Mouse (Mus musculus): ENCODE results near the gene Parp6. TPM values are rescaled to one million over a fixed set of nuclear protein-coding genes. Genes with fewer than 3 reads are reported as not detected.

Parp6 gene
- polyA plus RNA-seq, 1 experiment from 2014 or later, result 24.1 TPM

DNA sequence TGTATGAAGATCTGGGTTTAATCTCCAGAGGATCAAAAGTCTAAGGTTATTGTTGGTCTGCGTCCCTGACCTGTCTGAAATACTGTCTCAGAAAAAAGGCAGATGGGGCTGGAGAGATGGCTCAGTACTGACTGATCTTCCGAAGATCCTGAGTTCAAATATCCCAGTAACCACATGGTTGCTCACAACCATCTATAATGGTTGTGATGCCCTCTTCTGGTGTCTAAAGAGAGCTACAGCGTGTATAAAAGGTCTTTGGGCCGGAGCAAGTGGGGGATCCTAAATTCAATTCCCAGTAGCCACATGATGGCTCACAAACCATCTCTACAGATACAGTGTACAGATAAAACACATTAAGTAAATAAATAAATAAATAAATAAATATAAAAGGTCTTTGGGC lies 52.1 kb downstream of the Parp6 start:
- Histone ChIP-seq H3K9me3 (replicated peaks; ENCODE audit: control insufficient read depth, low read length) (no peaks in the 10 kb centered on the region), H3K27ac (ENCODE audit: low read length) (no peak overlapping the region), H3K27me3 (ENCODE audit: control insufficient read depth, insufficient read depth, low read length) (no peaks in the 10 kb centered on the region), H3K36me3 (ENCODE audit: control insufficient read depth, insufficient read depth) (peaks cover 89% of the 10 kb centered on the region), H3K4me3 (ENCODE audit: low read length) (no peak overlapping the region), H3K4me2 (ENCODE audit: low read depth, low read length) (no peak overlapping the region), H3K4me1 (ENCODE audit: control insufficient read depth, insufficient read depth, low read length) (peaks cover 55% of the 10 kb centered on the region), H3K9ac (ENCODE audit: low read length) (no peak overlapping the region)
- no peak for ATAC-seq (replicated peaks; ENCODE audit: extremely low read depth, insufficient read depth, low FRiP score)
- 76% methylated on average over 4 of the region's 4 CpGs for WGBS

DNA sequence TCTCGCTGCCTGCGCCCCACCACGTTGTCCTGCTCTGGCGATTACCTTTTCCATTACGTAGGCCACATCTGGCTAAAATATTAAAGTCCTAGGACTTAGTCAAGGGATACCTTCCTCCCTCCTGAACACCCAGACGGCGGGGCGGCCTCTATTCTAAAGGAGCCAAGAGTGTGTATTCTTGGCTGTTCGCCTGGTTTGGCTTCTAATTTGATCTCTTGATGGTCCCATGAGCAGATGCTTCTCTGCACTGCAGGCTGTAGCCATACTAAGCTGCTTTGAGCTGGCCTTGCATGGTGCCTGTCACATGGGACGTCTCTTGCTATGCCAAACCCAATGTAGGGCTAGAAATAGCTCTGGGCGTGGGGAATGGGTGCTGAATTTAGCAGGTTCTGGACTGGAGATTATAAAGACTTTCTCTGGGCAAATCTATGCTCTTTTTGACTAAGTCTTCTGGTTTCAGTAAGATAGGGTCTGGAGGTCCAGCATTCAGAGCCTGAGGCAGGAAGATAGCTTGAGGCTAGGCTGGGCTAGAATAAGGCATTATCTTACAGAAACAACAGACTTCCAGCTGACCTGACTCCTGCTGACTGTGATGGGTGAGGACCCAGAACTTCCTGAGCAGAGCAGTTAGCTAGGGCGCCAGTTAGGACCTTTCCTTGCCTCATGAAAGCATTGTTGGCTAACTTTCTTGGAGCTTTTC lies 55.3 kb downstream of the Parp6 start:
- peak; percentile 57 for ATAC-seq (replicated peaks; ENCODE audit: extremely low read depth, insufficient read depth, low FRiP score)
- Histone ChIP-seq H3K4me2 (ENCODE audit: low read depth, low read length) (no peak overlapping the region), H3K9me3 (replicated peaks; ENCODE audit: control insufficient read depth, low read length) (no peaks in the 10 kb centered on the region), H3K36me3 (ENCODE audit: control insufficient read depth, insufficient read depth) (peaks cover 93% of the 10 kb centered on the region), H3K4me1 (ENCODE audit: control insufficient read depth, insufficient read depth, low read length) (peaks cover 28% of the 10 kb centered on the region), H3K27me3 (ENCODE audit: control insufficient read depth, insufficient read depth, low read length) (no peaks in the 10 kb centered on the region), H3K27ac (ENCODE audit: low read length) (peak overlapping the region; percentile 68), H3K4me3 (ENCODE audit: low read length) (no peak overlapping the region), H3K9ac (ENCODE audit: low read length) (no peak overlapping the region)
- 68% methylated on average over 12 of the region's 12 CpGs for WGBS

DNA sequence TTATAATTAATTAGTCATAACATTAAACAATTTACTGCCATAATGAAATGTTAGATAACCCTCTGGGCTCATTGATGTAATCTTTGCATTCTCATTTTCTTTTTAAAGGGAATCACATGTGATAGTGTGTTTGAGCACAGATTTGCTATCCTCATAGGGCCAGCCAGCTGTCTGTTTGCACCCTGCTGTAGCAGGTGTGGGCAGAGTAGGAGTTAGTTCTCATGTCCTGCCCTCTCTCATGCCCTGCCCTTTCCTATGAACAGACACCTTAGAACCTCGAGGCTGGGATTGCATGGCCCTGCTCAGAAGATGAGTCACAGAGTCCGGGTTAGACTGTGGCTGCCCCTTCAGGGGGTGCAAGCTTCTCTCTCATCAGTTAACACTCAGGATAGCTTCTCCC lies 56.3 kb downstream of the Parp6 start:
- 47% methylated on average over 2 of the region's 2 CpGs for WGBS
- no peak overlapping the region for H3K4me2 ChIP-seq (ENCODE audit: low read depth, low read length)
- peaks cover 23% of the 10 kb centered on the region for H3K4me1 ChIP-seq (ENCODE audit: control insufficient read depth, insufficient read depth, low read length)
- no peak overlapping the region for H3K27ac ChIP-seq (ENCODE audit: low read length)
- no peak overlapping the region for H3K9ac ChIP-seq (ENCODE audit: low read length)
- no peak overlapping the region for H3K4me3 ChIP-seq (ENCODE audit: low read length)
- H3K36me3 ChIP-seq (ENCODE audit: control insufficient read depth, insufficient read depth), result peaks cover 89% of the 10 kb centered on the region
- H3K9me3 ChIP-seq (replicated peaks; ENCODE audit: control insufficient read depth, low read length), result no peaks in the 10 kb centered on the region
- H3K27me3 ChIP-seq (ENCODE audit: control insufficient read depth, insufficient read depth, low read length), result no peaks in the 10 kb centered on the region
- ATAC-seq (replicated peaks; ENCODE audit: extremely low read depth, insufficient read depth, low FRiP score), result no peak

DNA sequence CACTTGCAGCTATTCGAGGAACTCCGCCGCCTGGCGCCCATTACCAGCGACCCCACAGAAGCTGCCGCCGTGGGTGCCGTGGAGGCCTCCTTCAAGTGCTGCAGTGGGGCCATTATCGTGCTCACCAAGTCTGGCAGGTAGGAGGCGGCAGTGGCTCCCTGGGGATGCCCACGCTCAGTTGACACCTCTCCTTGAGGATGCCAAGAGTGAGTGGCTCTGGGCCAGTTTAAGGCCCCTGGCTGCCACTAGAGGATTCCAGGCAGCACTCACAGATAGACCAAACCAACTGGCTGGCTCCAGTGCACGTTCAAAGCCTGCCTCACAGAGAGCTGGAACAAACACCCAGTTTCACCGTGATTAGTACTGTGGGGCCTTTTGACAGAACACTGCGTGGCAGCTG lies 58.5 kb downstream of the Parp6 start:
- no peak for ATAC-seq (replicated peaks; ENCODE audit: extremely low read depth, insufficient read depth, low FRiP score)
- H3K4me1 ChIP-seq (ENCODE audit: control insufficient read depth, insufficient read depth, low read length), result peaks cover 25% of the 10 kb centered on the region
- H3K9ac ChIP-seq (ENCODE audit: low read length), result no peak overlapping the region
- H3K4me2 ChIP-seq (ENCODE audit: low read depth, low read length), result no peak overlapping the region
- H3K27ac ChIP-seq (ENCODE audit: low read length), result peak overlapping the region; percentile 17; the same call in 1 of the 2 replicates
- no peak overlapping the region for H3K4me3 ChIP-seq (ENCODE audit: low read length)
- H3K27me3 ChIP-seq (ENCODE audit: control insufficient read depth, insufficient read depth, low read length), result no peaks in the 10 kb centered on the region
- 69% methylated on average over 14 of the region's 14 CpGs for WGBS
- H3K9me3 ChIP-seq (replicated peaks; ENCODE audit: control insufficient read depth, low read length), result no peaks in the 10 kb centered on the region
- peaks cover 73% of the 10 kb centered on the region for H3K36me3 ChIP-seq (ENCODE audit: control insufficient read depth, insufficient read depth)

DNA sequence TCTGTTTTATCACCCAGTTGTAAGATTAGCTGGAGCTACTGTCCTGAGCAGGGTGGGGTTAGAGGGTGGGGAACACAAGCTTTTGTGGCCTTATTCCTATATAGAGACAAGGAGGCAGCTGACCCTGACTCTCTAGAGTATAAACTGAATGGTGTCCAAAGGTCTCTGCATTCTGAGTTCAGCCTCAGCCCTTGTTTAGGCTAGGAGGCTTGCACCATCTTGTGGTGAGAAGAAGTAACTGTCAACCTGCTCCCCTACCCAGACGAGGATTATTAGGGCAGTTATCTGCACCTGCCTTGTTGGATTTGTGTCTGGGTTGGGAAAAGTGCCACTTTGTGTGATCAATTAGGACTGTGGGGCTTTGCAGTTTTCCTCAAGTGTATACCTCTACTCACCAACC lies 61.2 kb downstream of the Parp6 start:
- H3K4me2 ChIP-seq (ENCODE audit: low read depth, low read length), result no peak overlapping the region
- H3K27me3 ChIP-seq (ENCODE audit: control insufficient read depth, insufficient read depth, low read length), result peaks cover 10% of the 10 kb centered on the region
- H3K27ac ChIP-seq (ENCODE audit: low read length), result no peak overlapping the region
- H3K4me1 ChIP-seq (ENCODE audit: control insufficient read depth, insufficient read depth, low read length), result peaks cover 2% of the 10 kb centered on the region
- peaks cover 46% of the 10 kb centered on the region for H3K36me3 ChIP-seq (ENCODE audit: control insufficient read depth, insufficient read depth)
- H3K9ac ChIP-seq (ENCODE audit: low read length), result no peak overlapping the region
- ATAC-seq (replicated peaks; ENCODE audit: extremely low read depth, insufficient read depth, low FRiP score), result no peak
- 7% methylated on average over 1 of the region's 1 CpGs for WGBS
- no peaks in the 10 kb centered on the region for H3K9me3 ChIP-seq (replicated peaks; ENCODE audit: control insufficient read depth, low read length)
- H3K4me3 ChIP-seq (ENCODE audit: low read length), result no peak overlapping the region

DNA sequence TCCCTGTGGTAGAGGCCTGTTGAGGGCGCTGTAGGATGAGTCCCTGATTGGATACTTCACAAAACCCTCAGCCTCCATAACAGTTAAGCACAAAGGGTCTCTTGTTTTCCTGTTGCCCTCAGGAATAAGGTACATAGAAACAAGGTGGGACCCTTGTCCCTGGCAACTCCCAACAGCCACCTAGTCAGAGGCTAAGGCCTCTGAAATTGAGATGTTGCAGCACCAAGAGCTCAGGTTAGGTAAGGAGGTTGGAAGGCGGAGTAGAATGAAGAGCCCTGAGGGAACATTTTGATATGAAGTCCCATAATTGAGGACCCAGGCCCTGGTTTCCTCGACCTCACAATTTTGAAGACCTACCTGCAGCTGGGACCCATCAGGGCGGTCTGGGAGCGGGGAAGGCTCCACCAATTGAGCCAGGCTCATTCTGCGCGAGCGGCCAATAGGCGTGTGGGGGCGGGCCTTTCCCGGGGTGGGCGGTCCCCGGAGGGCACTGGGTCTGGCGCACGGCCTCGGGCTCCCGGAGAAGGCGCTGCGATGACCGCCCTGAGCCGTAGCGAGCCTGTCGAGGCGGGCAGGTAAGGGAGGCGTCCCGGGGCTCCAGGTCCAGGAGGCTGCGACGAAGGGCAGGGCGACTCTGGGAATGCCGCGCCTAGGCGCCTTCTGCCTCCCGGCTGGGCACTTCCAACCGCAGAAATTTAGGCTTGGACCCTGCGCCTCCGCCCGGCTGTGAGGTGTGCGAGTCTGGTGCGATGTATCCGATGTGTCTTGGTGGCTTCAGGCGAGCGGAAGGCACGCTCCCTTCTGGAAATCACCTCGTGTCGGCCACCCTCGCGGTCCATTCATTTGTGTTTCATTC lies 62.8 kb downstream of the Parp6 start, which contains the start of gene Gramd2:
TSS of gene Gramd2 (plus strand) at position 467 of the 856 bp plus-strand sequence.
- Histone ChIP-seq H3K27ac (ENCODE audit: low read length) (no peak within 1 kb of the TSS), H3K9me3 (replicated peaks; ENCODE audit: control insufficient read depth, low read length) (no peaks in the 10 kb centered on the region), H3K4me1 (ENCODE audit: control insufficient read depth, insufficient read depth, low read length) (peaks cover 2% of the 10 kb centered on the region), H3K36me3 (ENCODE audit: control insufficient read depth, insufficient read depth) (peaks cover 32% of the 10 kb centered on the region), H3K4me3 (ENCODE audit: low read length) (peak within 1 kb of the TSS; percentile 49), H3K27me3 (ENCODE audit: control insufficient read depth, insufficient read depth, low read length) (peaks cover 10% of the 10 kb centered on the region), H3K9ac (ENCODE audit: low read length) (peak within 1 kb of the TSS; percentile 61), H3K4me2 (ENCODE audit: low read depth, low read length) (peak within 1 kb of the TSS; percentile 76)
- ATAC-seq (replicated peaks; ENCODE audit: extremely low read depth, insufficient read depth, low FRiP score), result peak; percentile 91
- 3% methylated on average over 47 of the region's 47 CpGs for WGBS

DNA sequence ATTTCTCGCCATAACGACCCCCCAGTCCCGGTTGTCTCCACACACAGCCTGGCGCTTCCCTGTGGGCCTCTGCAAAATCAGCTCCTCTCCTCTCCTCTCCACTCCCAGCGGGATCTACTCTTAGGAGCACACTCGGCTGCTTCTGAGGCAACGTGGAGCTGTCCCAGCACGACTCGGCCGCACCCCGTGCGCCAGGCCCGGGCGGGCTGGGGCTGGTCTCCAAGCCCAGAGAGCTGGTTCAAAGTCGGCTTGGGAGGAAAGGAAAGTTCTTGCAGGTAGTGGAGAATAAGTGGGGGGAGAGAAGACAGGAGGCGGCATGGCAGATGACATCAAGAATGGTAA lies 63.4 kb downstream of the Parp6 start:
- H3K27ac ChIP-seq (ENCODE audit: low read length), result no peak overlapping the region
- no peak for ATAC-seq (replicated peaks; ENCODE audit: extremely low read depth, insufficient read depth, low FRiP score)
- H3K36me3 ChIP-seq (ENCODE audit: control insufficient read depth, insufficient read depth), result peaks cover 26% of the 10 kb centered on the region
- peaks cover 10% of the 10 kb centered on the region for H3K27me3 ChIP-seq (ENCODE audit: control insufficient read depth, insufficient read depth, low read length)
- H3K4me2 ChIP-seq (ENCODE audit: low read depth, low read length), result peak overlapping the region; percentile 76
- H3K4me1 ChIP-seq (ENCODE audit: control insufficient read depth, insufficient read depth, low read length), result peaks cover 2% of the 10 kb centered on the region
- peak overlapping the region; percentile 61 for H3K9ac ChIP-seq (ENCODE audit: low read length)
- 19% methylated on average over 16 of the region's 16 CpGs for WGBS
- H3K4me3 ChIP-seq (ENCODE audit: low read length), result peak overlapping the region; percentile 49
- H3K9me3 ChIP-seq (replicated peaks; ENCODE audit: control insufficient read depth, low read length), result no peaks in the 10 kb centered on the region

DNA sequence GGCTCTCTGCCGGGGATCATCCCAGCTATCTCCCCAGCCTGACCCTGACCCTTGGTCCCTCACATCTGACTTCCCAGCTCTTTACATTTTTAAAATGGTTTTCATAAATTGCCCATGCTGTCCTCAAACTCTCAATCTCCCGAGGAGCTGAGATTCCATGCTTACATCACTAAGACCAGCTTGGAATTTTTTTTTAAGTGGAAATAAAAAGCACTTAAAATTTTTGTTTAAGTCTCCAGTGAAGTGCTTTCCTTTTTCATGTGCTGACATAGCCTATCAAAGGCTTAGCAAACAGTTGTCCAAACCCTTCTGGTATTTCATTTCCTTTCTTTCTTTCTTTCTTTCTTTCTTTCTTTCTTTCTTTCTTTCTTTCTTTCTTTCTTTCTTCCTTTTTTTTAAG lies 66.9 kb downstream of the Parp6 start:
- Histone ChIP-seq H3K27me3 (ENCODE audit: control insufficient read depth, insufficient read depth, low read length) (peaks cover 10% of the 10 kb centered on the region), H3K4me3 (ENCODE audit: low read length) (no peak overlapping the region), H3K9me3 (replicated peaks; ENCODE audit: control insufficient read depth, low read length) (no peaks in the 10 kb centered on the region), H3K4me2 (ENCODE audit: low read depth, low read length) (no peak overlapping the region), H3K9ac (ENCODE audit: low read length) (no peak overlapping the region), H3K27ac (ENCODE audit: low read length) (no peak overlapping the region), H3K4me1 (ENCODE audit: control insufficient read depth, insufficient read depth, low read length) (peaks cover 2% of the 10 kb centered on the region; the same call in 1 of the 2 replicates), H3K36me3 (ENCODE audit: control insufficient read depth, insufficient read depth) (no peaks in the 10 kb centered on the region)
- 50% methylated on average over 2 of the region's 2 CpGs for WGBS
- no peak for ATAC-seq (replicated peaks; ENCODE audit: extremely low read depth, insufficient read depth, low FRiP score)

DNA sequence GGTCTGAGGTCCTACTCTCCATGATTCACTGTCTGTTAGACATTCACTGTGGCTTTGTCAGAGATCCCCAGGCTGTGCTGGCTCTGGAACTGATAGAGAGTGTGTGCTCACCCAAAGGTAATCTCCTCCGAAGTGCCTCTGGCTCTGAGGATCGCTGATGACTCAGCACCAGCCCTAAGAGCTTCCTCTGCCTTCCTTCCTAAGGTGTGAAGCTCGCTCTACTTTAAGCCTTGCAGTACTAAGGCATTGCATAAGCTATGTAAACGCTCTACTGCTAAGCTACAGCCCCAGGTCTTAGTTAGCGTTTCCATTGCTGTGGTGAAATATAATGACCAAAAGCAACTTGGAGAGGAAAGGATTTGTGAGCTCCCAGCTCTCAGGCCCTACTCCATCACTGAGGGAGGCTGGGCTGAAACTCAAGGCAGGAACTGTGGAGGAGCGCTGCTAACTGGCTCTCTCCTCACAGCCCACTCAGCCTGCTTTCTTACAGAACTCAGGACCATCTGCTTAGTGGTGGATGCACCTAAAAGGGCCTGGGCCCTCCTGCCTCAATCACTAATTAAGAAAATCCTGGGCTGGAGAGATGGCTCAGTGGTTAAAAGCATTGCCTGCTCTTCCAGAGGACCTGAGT lies 70.4 kb downstream of the Parp6 start:
- Histone ChIP-seq H3K27ac (ENCODE audit: low read length) (no peak overlapping the region), H3K36me3 (ENCODE audit: control insufficient read depth, insufficient read depth) (no peaks in the 10 kb centered on the region), H3K9ac (ENCODE audit: low read length) (no peak overlapping the region), H3K4me1 (ENCODE audit: control insufficient read depth, insufficient read depth, low read length) (peaks cover 13% of the 10 kb centered on the region), H3K4me2 (ENCODE audit: low read depth, low read length) (no peak overlapping the region), H3K27me3 (ENCODE audit: control insufficient read depth, insufficient read depth, low read length) (no peaks in the 10 kb centered on the region), H3K4me3 (ENCODE audit: low read length) (no peak overlapping the region), H3K9me3 (replicated peaks; ENCODE audit: control insufficient read depth, low read length) (no peaks in the 10 kb centered on the region)
- ATAC-seq (replicated peaks; ENCODE audit: extremely low read depth, insufficient read depth, low FRiP score), result no peak
- WGBS, result 30% methylated on average over 6 of the region's 6 CpGs
